Mouse (Mus musculus) lung, embryonic 16.5 days (tissue): ENCODE results near the gene Chrna4. TPM values are rescaled to one million over a fixed set of nuclear protein-coding genes. Genes with fewer than 3 reads are reported as not detected.

ENCODE experiments used
- ATAC-seq: fragments of 200-750 bp; cut with Nextera tagmentation; 2 replicates; pipeline ENCODE4 v1.8.0; 2017; ENCODE audit warnings: low read depth, mild to moderate bottlenecking, moderate library complexity
- H3K27ac ChIP-seq: fragments of 300-500 bp; sonication (generic); 2 replicates; pipeline ENCODE4 v1.5.1; 2014; ENCODE audit warnings: mild to moderate bottlenecking, control low read depth, low read length
- H3K27me3 ChIP-seq: fragments of 300-500 bp; sonication (generic); 2 replicates; pipeline ENCODE4 v1.6.1; 2014; ENCODE audit warnings: low read depth, low read length, mixed read lengths; ENCODE audit not compliant: control insufficient read depth, insufficient read depth
- H3K36me3 ChIP-seq: fragments of 300-500 bp; sonication (generic); 2 replicates; pipeline ENCODE4 v1.6.1; 2014; ENCODE audit warnings: low read length; ENCODE audit not compliant: control insufficient read depth, insufficient read depth
- H3K4me1 ChIP-seq: fragments of 300-500 bp; sonication (generic); replicated peaks from 2 replicates; pipeline ENCODE4 v1.6.1; 2014; ENCODE audit warnings: low read length, mixed read lengths; ENCODE audit not compliant: control insufficient read depth, insufficient read depth
- H3K4me2 ChIP-seq: fragments of 300-500 bp; sonication (generic); 2 replicates; pipeline ENCODE4 v1.6.1; 2014; ENCODE audit warnings: low read depth, low read length, control low read depth
- H3K4me3 ChIP-seq: fragments of 300-500 bp; sonication (generic); 2 replicates; pipeline ENCODE4 v1.5.1; 2014; ENCODE audit warnings: mild to moderate bottlenecking, low read length, control low read depth
- H3K9ac ChIP-seq: fragments of 300-500 bp; sonication (generic); 2 replicates; pipeline ENCODE4 v1.6.1; 2014; ENCODE audit warnings: low read length, control low read depth
- H3K9me3 ChIP-seq: fragments of 300-500 bp; sonication (generic); 2 replicates; pipeline ENCODE4 v1.6.1; 2016; ENCODE audit warnings: low read length; ENCODE audit not compliant: control insufficient read depth
- WGBS: fragments of 180-500 bp; shearing (Covaris S2); extraction: QIAGEN DNeasy Blood & Tissue Kit; methylation state at CpG from one replicate; pipeline ENCODE4 v1.1.7; 2014; 5-methylcytosine and 5-hydroxymethylcytosine counted together
- polyA plus RNA-seq: library from polyadenylated mRNA; unstranded; fragments of >200 nt; fragmentation: Nextera tagmentation; extraction: Ambion mirVana; gene quantifications from 2 replicates; pipeline ENCODE4 v1.2.1, GENCODE M21; 2015

The Chrna4 gene
- polyA plus RNA-seq, 1 experiment from 2014 or later = 0.46 TPM

- WGBS = 41% methylated on average over 7 of the region's 7 CpGs
- ATAC-seq = 0 out of 2 replicates have a peak, but pooled peaks have one; percentile 28
- H3K27me3 ChIP-seq = no peaks in the 10 kb centered on the region
Measured at GRCm38 (mm10) chr2:181048252-181048945, 5.1 kb upstream of the Chrna4 start.

GRCm38 (mm10) chr2:181044001-181044400 is 655 bp upstream of the Chrna4 start:
- no peak overlapping the region for H3K4me2 ChIP-seq
- H3K4me1 ChIP-seq = peaks cover 3% of the 10 kb centered on the region; the same call in 1 of the 2 replicates
- no peak overlapping the region for H3K27ac ChIP-seq
- no peak overlapping the region for H3K9ac ChIP-seq
- H3K36me3 ChIP-seq = no peaks in the 10 kb centered on the region
- no peak for ATAC-seq
- H3K9me3 ChIP-seq = no peaks in the 10 kb centered on the region
- no peak overlapping the region for H3K4me3 ChIP-seq
- 22% methylated on average over 3 of the region's 3 CpGs for WGBS
- peaks cover 23% of the 10 kb centered on the region for H3K27me3 ChIP-seq

More at GRCm38 (mm10) chr2:181048252-181048945, 5.1 kb upstream of the Chrna4 start:
- no peak overlapping the region for H3K4me2 ChIP-seq
- no peak overlapping the region for H3K9ac ChIP-seq
- H3K9me3 ChIP-seq = no peaks in the 10 kb centered on the region
- H3K4me1 ChIP-seq = no peaks in the 10 kb centered on the region
- no peaks in the 10 kb centered on the region for H3K36me3 ChIP-seq
- no peak overlapping the region for H3K4me3 ChIP-seq
- H3K27ac ChIP-seq = no peak overlapping the region

GRCm38 (mm10) chr2:181042376-181042775 is 970 bp downstream of the Chrna4 start:
- peaks cover 38% of the 10 kb centered on the region for H3K27me3 ChIP-seq
- no peak for ATAC-seq
- H3K9ac ChIP-seq = no peak overlapping the region
- H3K4me1 ChIP-seq = peaks cover 3% of the 10 kb centered on the region; the same call in 1 of the 2 replicates
- H3K36me3 ChIP-seq = no peaks in the 10 kb centered on the region
- H3K4me2 ChIP-seq = no peak overlapping the region
- H3K4me3 ChIP-seq = no peak overlapping the region
- H3K9me3 ChIP-seq = no peaks in the 10 kb centered on the region
- H3K27ac ChIP-seq = no peak overlapping the region

GRCm38 (mm10) chr2:181041941-181042340 is 1.4 kb downstream of the Chrna4 start:
- Histone ChIP-seq H3K4me1 (peaks cover 3% of the 10 kb centered on the region; the same call in 1 of the 2 replicates), H3K4me2 (no peak overlapping the region), H3K27me3 (peaks cover 40% of the 10 kb centered on the region), H3K36me3 (no peaks in the 10 kb centered on the region), H3K27ac (no peak overlapping the region), H3K9ac (no peak overlapping the region), H3K4me3 (no peak overlapping the region), H3K9me3 (no peaks in the 10 kb centered on the region)
- no peak for ATAC-seq
- 7% methylated on average over 7 of the region's 7 CpGs for WGBS

GRCm38 (mm10) chr2:181039356-181039680 is 4.0 kb downstream of the Chrna4 start:
- Histone ChIP-seq H3K9ac (peak overlapping the region; percentile 55), H3K4me1 (peaks cover 3% of the 10 kb centered on the region; the same call in 1 of the 2 replicates), H3K4me3 (peak overlapping the region; percentile 55), H3K27ac (no peak overlapping the region), H3K36me3 (no peaks in the 10 kb centered on the region), H3K9me3 (no peaks in the 10 kb centered on the region), H3K4me2 (peak overlapping the region; percentile 93), H3K27me3 (peaks cover 43% of the 10 kb centered on the region)
- peak; percentile 31; the same call in 1 of the 2 replicates for ATAC-seq
- under 1% methylated on average over 16 of the region's 16 CpGs for WGBS

- peak; percentile 45 for ATAC-seq
- Histone ChIP-seq H3K27me3 (peaks cover 43% of the 10 kb centered on the region), H3K4me3 (peak overlapping the region; percentile 55), H3K4me1 (peaks cover 3% of the 10 kb centered on the region; the same call in 1 of the 2 replicates), H3K9me3 (no peaks in the 10 kb centered on the region), H3K36me3 (no peaks in the 10 kb centered on the region), H3K27ac (no peak overlapping the region), H3K9ac (peak overlapping the region; percentile 55), H3K4me2 (peak overlapping the region; percentile 93)
- 2% methylated on average over 53 of the region's 63 CpGs for WGBS
Measured at GRCm38 (mm10) chr2:181038644-181039355, 4.5 kb downstream of the Chrna4 start.

- Histone ChIP-seq H3K4me2 (no peak overlapping the region), H3K4me3 (no peak overlapping the region), H3K9ac (no peak overlapping the region), H3K36me3 (no peaks in the 10 kb centered on the region), H3K9me3 (no peaks in the 10 kb centered on the region), H3K4me1 (peaks cover 3% of the 10 kb centered on the region; the same call in 1 of the 2 replicates), H3K27ac (no peak overlapping the region), H3K27me3 (peaks cover 41% of the 10 kb centered on the region)
- ATAC-seq = no peak
- WGBS = 69% methylated on average over 6 of the region's 6 CpGs
Measured at GRCm38 (mm10) chr2:181036561-181036960, 6.8 kb downstream of the Chrna4 start.

- 71% methylated on average over 7 of the region's 7 CpGs for WGBS
- peaks cover 32% of the 10 kb centered on the region for H3K27me3 ChIP-seq
Measured at GRCm38 (mm10) chr2:181035186-181035585, 8.2 kb downstream of the Chrna4 start.

GRCm38 (mm10) chr2:181033310-181033709 is 10.0 kb downstream of the Chrna4 start:
- ATAC-seq = 0 out of 2 replicates have a peak, but pooled peaks have one; percentile 34
- Histone ChIP-seq H3K9ac (no peak overlapping the region), H3K27ac (no peak overlapping the region), H3K4me2 (no peak overlapping the region), H3K36me3 (no peaks in the 10 kb centered on the region), H3K27me3 (peaks cover 13% of the 10 kb centered on the region), H3K4me3 (no peak overlapping the region), H3K4me1 (no peaks in the 10 kb centered on the region), H3K9me3 (no peaks in the 10 kb centered on the region)
- 20% methylated on average over 6 of the region's 6 CpGs for WGBS

More at GRCm38 (mm10) chr2:181035186-181035585, 8.2 kb downstream of the Chrna4 start:
- H3K9ac ChIP-seq = no peak overlapping the region
- no peak for ATAC-seq
- no peaks in the 10 kb centered on the region for H3K36me3 ChIP-seq
- no peak overlapping the region for H3K4me3 ChIP-seq
- H3K27ac ChIP-seq = no peak overlapping the region
- no peaks in the 10 kb centered on the region for H3K9me3 ChIP-seq
- H3K4me1 ChIP-seq = peaks cover 3% of the 10 kb centered on the region; the same call in 1 of the 2 replicates
- H3K4me2 ChIP-seq = no peak overlapping the region
